Mouse (Mus musculus): ENCODE data around the gene Pebp1. TPM values are rescaled to one million over a fixed set of nuclear protein-coding genes. Genes with fewer than 3 reads are reported as not detected.

Gene Pebp1
- polyA plus RNA-seq, 1 experiment from 2014 or later = 576 TPM

- peaks cover 40% of the 10 kb centered on the region for H3K36me3 ChIP-seq
- no peaks in the 10 kb centered on the region for H3K4me1 ChIP-seq
- no peak overlapping the region for H3K4me2 ChIP-seq
- H3K27me3 ChIP-seq (replicated peaks) = no peaks in the 10 kb centered on the region
- ATAC-seq (ENCODE audit: extremely low read depth, insufficient number of reproducible peaks, low FRiP score, low TSS enrichment) = no peak
- no peak overlapping the region for H3K9ac ChIP-seq
- H3K9me3 ChIP-seq = 0 out of 2 replicates have a peak, but pooled peaks cover 5% of the 10 kb centered on the region
- H3K27ac ChIP-seq (replicated peaks) = no peak overlapping the region
- H3K4me3 ChIP-seq = no peak overlapping the region
- 43% methylated on average over 5 of the region's 5 CpGs for WGBS
Measured at GRCm38 (mm10) chr5:117264701-117265100, 22.7 kb downstream of the Pebp1 start.

GRCm38 (mm10) chr5:117263566-117263965, 23.9 kb downstream of the Pebp1 start:
- H3K36me3 ChIP-seq = peaks cover 45% of the 10 kb centered on the region
- no peak overlapping the region for H3K4me2 ChIP-seq
- 0 out of 2 replicates have a peak, but pooled peaks cover 5% of the 10 kb centered on the region for H3K9me3 ChIP-seq
- ATAC-seq (ENCODE audit: extremely low read depth, insufficient number of reproducible peaks, low FRiP score, low TSS enrichment) = no peak
- WGBS = 74% methylated on average over 21 of the region's 21 CpGs
- no peak overlapping the region for H3K9ac ChIP-seq
- no peaks in the 10 kb centered on the region for H3K27me3 ChIP-seq (replicated peaks)
- H3K27ac ChIP-seq (replicated peaks) = no peak overlapping the region
- no peak overlapping the region for H3K4me3 ChIP-seq
- H3K4me1 ChIP-seq = no peaks in the 10 kb centered on the region

DNA sequence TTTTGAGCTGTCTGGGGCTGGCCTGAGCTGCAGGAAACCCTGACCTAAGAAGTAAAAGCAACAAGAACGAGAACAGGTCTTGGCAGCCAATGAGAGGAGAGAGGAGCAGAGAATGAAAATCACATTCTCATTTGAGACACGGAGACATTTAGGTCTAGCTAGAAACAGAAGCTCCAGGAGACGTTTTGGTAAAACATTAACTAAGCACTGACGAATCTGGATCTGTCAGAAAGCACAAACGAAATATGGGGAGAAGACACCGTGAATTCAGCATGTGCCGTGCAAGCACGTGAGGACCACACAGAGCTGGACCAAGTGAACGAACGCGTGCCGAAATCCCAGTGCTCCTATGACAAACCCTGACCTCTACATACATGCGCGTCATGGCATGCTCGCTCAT, 29.1 kb downstream of the Pebp1 start:
- H3K36me3 ChIP-seq = peaks cover 52% of the 10 kb centered on the region
- 90% methylated on average over 15 of the region's 15 CpGs for WGBS
- no peak overlapping the region for H3K4me2 ChIP-seq

DNA sequence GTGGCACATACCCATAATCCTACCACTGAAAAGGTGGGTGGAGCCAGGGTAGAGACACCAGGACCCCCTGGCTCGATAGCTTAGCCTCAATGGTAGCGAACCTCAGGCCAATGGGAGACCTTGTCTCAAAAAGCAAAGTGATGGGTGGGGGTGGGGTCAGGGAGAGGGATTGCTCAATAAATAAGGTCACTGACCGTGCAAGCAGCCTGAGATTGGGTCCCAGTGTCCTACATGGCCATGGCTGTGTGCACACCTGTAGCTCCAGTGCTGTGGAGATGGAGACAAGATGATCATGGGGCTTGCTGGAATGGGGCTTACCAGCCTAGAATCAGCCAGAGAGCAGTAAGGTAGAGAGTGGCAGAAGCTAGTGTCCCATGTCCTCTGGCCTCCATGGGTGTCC, 35.7 kb downstream of the Pebp1 start:
- Histone ChIP-seq H3K4me2 (no peak overlapping the region), H3K9ac (no peak overlapping the region), H3K27ac (replicated peaks) (no peak overlapping the region), H3K36me3 (peaks cover 30% of the 10 kb centered on the region), H3K9me3 (no peaks in the 10 kb centered on the region), H3K4me1 (peaks cover 10% of the 10 kb centered on the region), H3K27me3 (replicated peaks) (no peaks in the 10 kb centered on the region), H3K4me3 (no peak overlapping the region)
- ATAC-seq (ENCODE audit: extremely low read depth, insufficient number of reproducible peaks, low FRiP score, low TSS enrichment) = no peak; the same call in 1 of the 2 replicates
- 92% methylated on average over 3 of the region's 3 CpGs for WGBS

More for the DNA sequence above, 29.1 kb downstream of the Pebp1 start:
- Histone ChIP-seq H3K9me3 (no peaks in the 10 kb centered on the region), H3K4me3 (no peak overlapping the region), H3K4me1 (no peaks in the 10 kb centered on the region), H3K27me3 (replicated peaks) (no peaks in the 10 kb centered on the region), H3K27ac (replicated peaks) (no peak overlapping the region), H3K9ac (no peak overlapping the region)
- ATAC-seq (ENCODE audit: extremely low read depth, insufficient number of reproducible peaks, low FRiP score, low TSS enrichment) = no peak

DNA sequence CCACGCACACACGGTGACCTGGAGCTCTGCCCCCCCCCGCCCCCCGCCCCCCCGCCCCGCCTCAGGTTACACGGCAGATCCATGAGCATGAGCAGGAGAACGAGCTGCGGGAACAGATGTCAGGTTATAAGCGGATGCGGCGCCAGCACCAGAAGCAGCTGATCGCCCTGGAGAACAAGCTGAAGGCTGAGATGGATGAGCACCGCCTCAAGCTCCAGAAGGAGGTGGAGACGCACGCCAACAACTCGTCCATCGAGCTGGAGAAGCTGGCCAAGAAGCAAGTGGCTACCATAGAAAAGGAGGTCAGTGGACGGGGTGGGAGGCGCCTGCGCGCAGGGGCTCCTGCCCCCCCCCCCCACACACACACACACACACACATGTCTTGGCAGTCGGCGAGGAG, 36.6 kb downstream of the Pebp1 start:
- no peak overlapping the region for H3K27ac ChIP-seq (replicated peaks)
- ATAC-seq (ENCODE audit: extremely low read depth, insufficient number of reproducible peaks, low FRiP score, low TSS enrichment) = no peak
- H3K27me3 ChIP-seq (replicated peaks) = no peaks in the 10 kb centered on the region
- no peak overlapping the region for H3K4me2 ChIP-seq
- H3K9me3 ChIP-seq = no peaks in the 10 kb centered on the region
- H3K4me3 ChIP-seq = no peak overlapping the region
- no peak overlapping the region for H3K9ac ChIP-seq
- peaks cover 20% of the 10 kb centered on the region for H3K36me3 ChIP-seq
- peaks cover 10% of the 10 kb centered on the region for H3K4me1 ChIP-seq
- 70% methylated on average over 23 of the region's 24 CpGs for WGBS

GRCm38 (mm10) chr5:117248351-117248750, 39.1 kb downstream of the Pebp1 start:
- WGBS = 21% methylated on average over 10 of the region's 10 CpGs

DNA sequence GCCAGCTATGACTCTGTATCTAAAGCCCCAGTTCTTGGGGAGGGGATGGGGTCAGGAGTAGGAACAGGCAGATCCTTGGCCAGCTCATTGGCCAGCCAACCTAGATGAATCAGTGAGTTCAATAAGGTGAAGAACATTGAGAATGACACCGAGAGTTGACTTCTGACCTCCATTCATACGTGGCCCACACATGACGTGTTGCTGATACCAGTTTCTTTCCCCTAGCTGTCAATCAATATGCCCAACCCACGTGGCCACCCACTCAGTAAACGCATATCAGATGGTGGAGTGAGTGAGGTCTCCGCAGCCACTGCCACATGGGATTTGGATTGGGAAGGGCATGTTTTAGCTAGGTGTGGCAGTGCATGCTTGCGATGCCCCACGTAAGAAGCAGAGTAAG, 42.3 kb downstream of the Pebp1 start:
- H3K27me3 ChIP-seq (replicated peaks) = no peaks in the 10 kb centered on the region
- peaks cover 28% of the 10 kb centered on the region for H3K4me1 ChIP-seq
- no peak overlapping the region for H3K4me3 ChIP-seq
- no peak for ATAC-seq (ENCODE audit: extremely low read depth, insufficient number of reproducible peaks, low FRiP score, low TSS enrichment)
- 88% methylated on average over 8 of the region's 8 CpGs for WGBS
- no peak overlapping the region for H3K9ac ChIP-seq
- H3K9me3 ChIP-seq = no peaks in the 10 kb centered on the region
- H3K36me3 ChIP-seq = peaks cover 4% of the 10 kb centered on the region; the same call in 1 of the 2 replicates
- no peak overlapping the region for H3K4me2 ChIP-seq
- no peak overlapping the region for H3K27ac ChIP-seq (replicated peaks)

More at GRCm38 (mm10) chr5:117248351-117248750, 39.1 kb downstream of the Pebp1 start:
- H3K9me3 ChIP-seq = no peaks in the 10 kb centered on the region
- H3K4me1 ChIP-seq = peaks cover 10% of the 10 kb centered on the region
- H3K27ac ChIP-seq (replicated peaks) = no peak overlapping the region
- no peak overlapping the region for H3K4me2 ChIP-seq
- ATAC-seq (ENCODE audit: extremely low read depth, insufficient number of reproducible peaks, low FRiP score, low TSS enrichment) = no peak
- peak overlapping the region; percentile 48 for H3K9ac ChIP-seq
- peaks cover 18% of the 10 kb centered on the region for H3K36me3 ChIP-seq
- no peaks in the 10 kb centered on the region for H3K27me3 ChIP-seq (replicated peaks)
- H3K4me3 ChIP-seq = no peak overlapping the region

- 33% methylated on average over 22 of the region's 22 CpGs for WGBS
- Histone ChIP-seq H3K4me1 (peaks cover 19% of the 10 kb centered on the region), H3K9me3 (no peaks in the 10 kb centered on the region), H3K4me3 (peak overlapping the region; percentile 48), H3K27ac (replicated peaks) (no peak overlapping the region), H3K9ac (peak overlapping the region; percentile 75), H3K36me3 (peaks cover 4% of the 10 kb centered on the region; the same call in 1 of the 2 replicates), H3K27me3 (replicated peaks) (no peaks in the 10 kb centered on the region), H3K4me2 (peak overlapping the region; percentile 74)
- no peak for ATAC-seq (ENCODE audit: extremely low read depth, insufficient number of reproducible peaks, low FRiP score, low TSS enrichment)
Measured at GRCm38 (mm10) chr5:117242671-117243478, 44.5 kb downstream of the Pebp1 start.

DNA sequence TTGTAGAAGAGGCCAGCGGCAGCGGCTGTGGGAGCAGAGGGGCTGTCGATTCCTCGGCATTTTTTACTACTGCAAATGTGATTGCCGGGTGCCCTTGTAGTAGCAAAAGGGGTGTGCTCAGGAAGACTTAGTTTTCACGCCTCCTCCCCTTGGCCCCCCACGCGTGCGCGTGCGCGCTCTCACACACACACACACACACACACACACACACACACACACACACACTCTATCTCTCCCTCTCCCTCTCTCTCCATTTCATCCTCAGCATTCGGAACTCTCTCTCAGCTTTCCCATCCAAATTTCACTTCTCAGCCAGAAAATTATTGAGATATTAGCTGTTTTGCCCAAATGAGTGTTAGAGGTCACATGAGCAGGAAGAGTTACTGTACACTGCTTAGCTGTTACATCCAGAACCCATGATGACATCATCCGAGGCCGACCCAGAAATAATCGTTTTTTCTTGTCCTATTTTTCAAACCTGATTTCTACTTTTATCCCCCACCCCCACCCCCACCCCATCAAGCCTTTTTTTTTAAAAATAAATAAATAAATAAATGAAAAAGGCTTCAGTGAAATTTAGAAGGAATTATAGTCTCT, 45.4 kb downstream of the Pebp1 start:
- H3K4me3 ChIP-seq = peak overlapping the region; percentile 56
- 56% methylated on average over 11 of the region's 16 CpGs for WGBS

DNA sequence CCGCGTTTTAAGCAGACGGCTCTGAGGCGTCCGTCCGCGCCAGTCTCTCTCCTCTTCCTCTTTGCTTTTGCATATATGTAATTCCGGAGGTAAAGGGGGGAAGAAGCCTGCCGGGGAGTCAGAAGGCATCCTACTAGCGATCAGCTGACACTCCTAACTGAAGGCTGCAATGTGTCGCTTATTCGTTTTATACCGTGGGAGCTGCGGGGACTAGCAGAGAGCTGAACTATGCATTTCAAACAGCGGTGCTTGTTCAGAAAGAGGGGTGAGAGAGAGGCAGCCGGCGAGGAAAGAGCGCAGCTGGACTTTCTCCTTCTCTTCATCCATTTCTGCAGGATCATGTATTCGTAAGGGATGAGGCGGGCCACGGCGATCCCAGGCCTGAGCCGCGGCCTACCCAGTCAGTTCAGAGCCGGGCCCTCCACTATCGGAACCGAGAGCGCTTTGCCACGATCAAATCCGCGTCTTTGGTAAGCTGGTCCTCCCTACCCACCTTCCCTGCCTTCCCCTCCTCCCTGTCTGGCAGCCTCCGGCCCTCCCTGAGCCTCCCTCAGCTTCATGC, 46.6 kb downstream of the Pebp1 start:
- peak overlapping the region; percentile 80 for H3K9ac ChIP-seq
- H3K4me3 ChIP-seq = peak overlapping the region; percentile 56
- ATAC-seq (ENCODE audit: extremely low read depth, insufficient number of reproducible peaks, low FRiP score, low TSS enrichment) = no peak
- H3K9me3 ChIP-seq = no peaks in the 10 kb centered on the region
- WGBS = 5% methylated on average over 32 of the region's 32 CpGs
- peaks cover 4% of the 10 kb centered on the region; the same call in 1 of the 2 replicates for H3K36me3 ChIP-seq
- no peaks in the 10 kb centered on the region for H3K27me3 ChIP-seq (replicated peaks)
- H3K27ac ChIP-seq (replicated peaks) = peak overlapping the region; percentile 74
- H3K4me2 ChIP-seq = peak overlapping the region; percentile 74
- H3K4me1 ChIP-seq = peaks cover 18% of the 10 kb centered on the region

More for the DNA sequence above, 45.4 kb downstream of the Pebp1 start:
- ATAC-seq (ENCODE audit: extremely low read depth, insufficient number of reproducible peaks, low FRiP score, low TSS enrichment) = no peak
- H3K4me1 ChIP-seq = peaks cover 18% of the 10 kb centered on the region
- peaks cover 4% of the 10 kb centered on the region; the same call in 1 of the 2 replicates for H3K36me3 ChIP-seq
- no peaks in the 10 kb centered on the region for H3K27me3 ChIP-seq (replicated peaks)
- H3K9ac ChIP-seq = 0 out of 2 replicates have a peak overlapping the region, but pooled peaks have one; percentile 28
- no peak overlapping the region for H3K27ac ChIP-seq (replicated peaks)
- H3K9me3 ChIP-seq = no peaks in the 10 kb centered on the region
- peak overlapping the region; percentile 74 for H3K4me2 ChIP-seq

- H3K9ac ChIP-seq = peak overlapping the region; percentile 80
- H3K4me1 ChIP-seq = peaks cover 18% of the 10 kb centered on the region
- peak overlapping the region; percentile 74 for H3K27ac ChIP-seq (replicated peaks)
- 6% methylated on average over 12 of the region's 12 CpGs for WGBS
- H3K36me3 ChIP-seq = peaks cover 4% of the 10 kb centered on the region
- H3K9me3 ChIP-seq = no peaks in the 10 kb centered on the region
- no peaks in the 10 kb centered on the region for H3K27me3 ChIP-seq (replicated peaks)
- no peak for ATAC-seq (ENCODE audit: extremely low read depth, insufficient number of reproducible peaks, low FRiP score, low TSS enrichment)
- peak overlapping the region; percentile 74 for H3K4me2 ChIP-seq
- peak overlapping the region; percentile 56 for H3K4me3 ChIP-seq
Measured at GRCm38 (mm10) chr5:117240321-117240731, 47.1 kb downstream of the Pebp1 start.
